Mouse (Mus musculus): ENCODE data around the gene Btbd35f3.
"Not testable (repeated sequence)": the region's sequence is repeated elsewhere in the genome, so short reads cannot be mapped to it uniquely, and the experiment has no call there.

The Btbd35f3 gene

DNA sequence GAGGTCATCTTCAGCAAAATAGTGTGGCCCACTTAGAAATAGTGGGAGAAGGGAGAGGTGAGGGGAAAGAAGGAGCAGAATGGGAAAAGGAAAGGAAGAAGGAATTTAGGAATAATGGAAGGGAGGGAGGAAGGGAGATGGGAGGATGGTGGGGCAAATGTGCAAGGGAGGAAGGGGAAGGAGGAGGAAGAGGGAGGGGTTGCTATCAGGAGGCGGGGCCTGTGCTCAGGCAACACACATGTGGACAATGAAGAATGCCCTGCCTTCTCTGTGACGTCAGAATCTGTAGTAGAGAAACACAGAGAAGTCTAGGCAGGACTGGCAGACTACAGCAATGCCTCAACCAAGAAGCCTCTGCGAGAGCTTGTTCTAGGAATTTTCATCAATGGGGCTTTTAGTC lies at the start of gene Btbd35f3:
Gene Btbd35f3, plus strand, starts transcription at position 301 of the 400 bp plus-strand sequence.
- DNase-seq (ENCODE audit: low read depth, low spot score) = not testable (repeated sequence)
